Mouse (Mus musculus) testis, adult 2 months (tissue): Measurements from ENCODE around the gene Dync1li1.

Experiments
- CTCF ChIP-seq: fragments of 200-500 bp; IDR thresholded peaks from 2 replicates; pipeline ENCODE4 v1.5.1; 2012; ENCODE audit warnings: low read depth, mild to moderate bottlenecking, inconsistent platforms, low read length, moderate library complexity; ENCODE audit not compliant: control insufficient read depth, insufficient read depth, insufficient replicate concordance
- POLR2A ChIP-seq: fragments of 200-500 bp; IDR thresholded peaks from 2 replicates; pipeline ENCODE4 v1.6.1; 2012; ENCODE audit warnings: low read depth, mild to moderate bottlenecking, inconsistent platforms, low read length, moderate library complexity; ENCODE audit not compliant: control insufficient read depth

GRCm38 (mm10) chr9:114661991-114662390, 26.6 kb upstream of the Dync1li1 start:
- TF ChIP-seq CTCF (no peak), POLR2A (no peak)
